Mouse (Mus musculus): Measurements from ENCODE around the gene Zfp606. TPM values are rescaled to one million over a fixed set of nuclear protein-coding genes. Genes with fewer than 3 reads are reported as not detected.

The Zfp606 gene
- polyA plus RNA-seq (2014; fragmentation: Nextera tagmentation; extraction: Ambion mirVana): 50.1 and 51.1 TPM in 2 replicates

DNA sequence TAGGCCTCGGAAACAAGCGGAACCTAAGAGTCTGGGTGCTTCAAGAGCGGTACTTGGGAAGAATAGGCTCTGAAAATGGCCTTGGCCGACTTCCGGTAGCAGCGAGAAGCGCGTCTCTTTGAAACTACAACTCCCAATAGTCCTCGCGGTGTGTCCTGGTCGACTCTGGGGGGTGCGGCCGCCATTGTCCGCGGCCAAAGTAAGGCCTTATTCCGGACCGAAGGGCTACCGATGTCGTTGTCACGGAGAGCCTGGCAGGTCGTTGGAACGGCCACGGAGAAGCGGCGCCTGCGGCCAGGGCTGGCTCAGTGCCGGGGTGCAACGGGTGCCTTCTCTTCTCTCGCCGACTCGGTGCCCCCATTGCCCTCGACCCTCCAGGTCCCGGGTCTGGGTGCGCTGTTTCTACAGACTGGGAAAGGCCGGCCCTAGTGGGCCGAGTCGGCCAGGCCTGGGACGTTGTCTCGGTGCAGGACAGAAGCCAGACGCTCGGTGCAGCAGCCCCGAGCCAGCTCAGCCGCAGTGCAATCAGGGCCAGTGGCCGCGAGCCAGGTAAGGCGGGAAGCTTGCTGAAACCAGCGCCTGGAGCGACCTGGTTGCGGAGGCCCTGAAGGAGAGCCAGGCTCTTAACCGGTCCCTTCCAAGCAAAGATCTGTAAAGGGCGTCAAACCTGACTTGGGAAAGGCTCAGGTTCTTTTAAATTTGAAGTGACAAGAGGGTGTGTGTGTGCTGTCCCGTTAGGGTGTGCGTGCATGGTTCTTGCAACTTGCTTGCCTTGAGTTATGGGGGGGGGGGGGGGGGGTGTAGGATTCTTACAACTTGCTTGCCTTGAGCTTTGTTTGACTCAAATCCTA is at the start of gene Zfp606:
Zfp606 (plus strand) TSS at position 136 of the 851 bp plus-strand sequence.
- DNase-seq (ENCODE audit: low spot score) (peak; percentile 89), ATAC-seq (ENCODE audit: low FRiP score) (peak; percentile 98)
- Histone ChIP-seq H3K36me3 (ENCODE audit: control insufficient read depth, insufficient read depth, low read length) (peaks cover 25% of the 10 kb centered on the region), H3K27me3 (ENCODE audit: control insufficient read depth, insufficient read depth, low read length) (no peaks in the 10 kb centered on the region), H3K4me1 (replicated peaks; ENCODE audit: control insufficient read depth, insufficient read depth, low read length) (no peaks in the 10 kb centered on the region), H3K27ac (ENCODE audit: low read depth, low read length) (peak within 1 kb of the TSS; percentile 83), H3K9me3 (ENCODE audit: control insufficient read depth, low read length) (peaks cover 11% of the 10 kb centered on the region; the same call in 1 of the 2 replicates), H3K9ac (ENCODE audit: low read depth, low read length) (peak within 1 kb of the TSS; percentile 99), H3K4me2 (replicated peaks; ENCODE audit: low read depth, low read length) (peak within 1 kb of the TSS; percentile 44), H3K4me3 (ENCODE audit: low read depth, low read length) (peak within 1 kb of the TSS; percentile 95)
- under 1% methylated on average over 53 of the region's 53 CpGs for WGBS

DNA sequence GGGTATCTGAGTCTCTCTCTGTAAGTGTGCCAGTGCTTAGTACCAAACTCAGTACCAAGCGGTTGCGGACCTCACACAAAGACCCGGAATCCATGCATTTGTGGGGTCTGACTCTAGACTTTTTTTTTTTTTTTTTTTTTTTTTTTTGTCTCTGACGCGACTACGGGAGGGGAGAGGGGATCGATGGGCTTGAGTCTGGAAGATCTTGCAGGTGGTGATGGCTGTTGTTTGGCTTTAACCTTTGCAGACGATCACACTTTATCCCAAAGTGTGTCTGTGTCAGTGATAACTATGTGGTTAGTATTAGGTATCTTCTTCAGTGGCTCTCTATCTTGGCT is 885 bp downstream of the Zfp606 start:
- no peaks in the 10 kb centered on the region for H3K27me3 ChIP-seq (ENCODE audit: control insufficient read depth, insufficient read depth, low read length)
- DNase-seq (ENCODE audit: low spot score): no peak
- H3K36me3 ChIP-seq (ENCODE audit: control insufficient read depth, insufficient read depth, low read length): peaks cover 31% of the 10 kb centered on the region
- H3K4me1 ChIP-seq (replicated peaks; ENCODE audit: control insufficient read depth, insufficient read depth, low read length): no peaks in the 10 kb centered on the region
- H3K9ac ChIP-seq (ENCODE audit: low read depth, low read length): peak overlapping the region; percentile 99
- H3K4me3 ChIP-seq (ENCODE audit: low read depth, low read length): peak overlapping the region; percentile 95
- H3K4me2 ChIP-seq (replicated peaks; ENCODE audit: low read depth, low read length): peak overlapping the region; percentile 44
- 0 out of 2 replicates have a peak, but pooled peaks have one; percentile 1 for ATAC-seq (ENCODE audit: low FRiP score)
- H3K9me3 ChIP-seq (ENCODE audit: control insufficient read depth, low read length): peaks cover 13% of the 10 kb centered on the region; the same call in 1 of the 2 replicates
- no peak overlapping the region for H3K27ac ChIP-seq (ENCODE audit: low read depth, low read length)
- WGBS: 2% methylated on average over 7 of the region's 8 CpGs

DNA sequence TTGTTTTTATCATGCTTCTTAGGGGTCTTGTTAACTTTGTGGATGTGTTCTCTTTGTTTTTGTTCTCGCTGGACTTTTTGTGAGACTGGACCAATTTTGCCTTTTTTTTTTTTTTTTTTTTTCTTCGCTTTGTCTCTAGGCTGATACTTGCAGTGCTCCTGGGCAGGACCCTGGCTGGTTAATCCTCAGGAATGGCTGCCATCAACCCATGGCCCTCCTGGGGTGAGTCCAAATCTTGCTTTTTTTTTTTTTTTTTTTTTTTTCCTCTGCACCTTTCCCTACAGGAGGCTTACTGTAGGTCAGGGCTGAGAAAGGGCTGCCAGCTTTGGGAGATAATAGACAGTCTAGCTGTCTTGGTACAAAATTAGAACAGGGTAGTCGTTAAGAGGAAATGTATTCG is 1.4 kb downstream of the Zfp606 start:
- Histone ChIP-seq H3K9me3 (ENCODE audit: control insufficient read depth, low read length) (peaks cover 17% of the 10 kb centered on the region; the same call in 1 of the 2 replicates), H3K27ac (ENCODE audit: low read depth, low read length) (no peak overlapping the region), H3K36me3 (ENCODE audit: control insufficient read depth, insufficient read depth, low read length) (peaks cover 37% of the 10 kb centered on the region), H3K4me3 (ENCODE audit: low read depth, low read length) (peak overlapping the region; percentile 95), H3K4me1 (replicated peaks; ENCODE audit: control insufficient read depth, insufficient read depth, low read length) (no peaks in the 10 kb centered on the region), H3K4me2 (replicated peaks; ENCODE audit: low read depth, low read length) (peak overlapping the region; percentile 44), H3K9ac (ENCODE audit: low read depth, low read length) (peak overlapping the region; percentile 99), H3K27me3 (ENCODE audit: control insufficient read depth, insufficient read depth, low read length) (no peaks in the 10 kb centered on the region)
- WGBS: 74% methylated on average over 4 of the region's 4 CpGs
- ATAC-seq (ENCODE audit: low FRiP score): no peak
- DNase-seq (ENCODE audit: low spot score): no peak

DNA sequence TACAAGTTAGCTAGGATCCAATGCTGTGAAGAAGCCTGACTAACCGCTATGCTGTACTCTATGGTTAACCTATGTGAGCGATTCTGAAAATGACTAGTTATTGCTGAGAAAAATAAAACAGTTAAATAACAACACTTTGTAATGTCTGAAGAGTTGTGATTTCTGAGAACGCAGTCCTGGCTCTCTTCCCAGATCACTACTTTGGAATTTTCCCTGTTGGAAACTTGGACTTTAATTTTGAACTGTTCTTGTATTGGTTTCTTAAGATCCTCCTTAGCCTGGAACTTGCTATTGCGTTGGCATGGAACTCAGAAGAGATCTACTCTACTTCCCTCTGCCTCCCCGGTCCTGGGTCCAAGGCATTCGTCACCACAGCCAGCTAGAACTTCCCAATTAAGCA is 5.7 kb downstream of the Zfp606 start:
- no peak for ATAC-seq (ENCODE audit: low FRiP score)
- Histone ChIP-seq H3K9me3 (ENCODE audit: control insufficient read depth, low read length) (peaks cover 37% of the 10 kb centered on the region), H3K4me2 (replicated peaks; ENCODE audit: low read depth, low read length) (no peak overlapping the region)

DNA sequence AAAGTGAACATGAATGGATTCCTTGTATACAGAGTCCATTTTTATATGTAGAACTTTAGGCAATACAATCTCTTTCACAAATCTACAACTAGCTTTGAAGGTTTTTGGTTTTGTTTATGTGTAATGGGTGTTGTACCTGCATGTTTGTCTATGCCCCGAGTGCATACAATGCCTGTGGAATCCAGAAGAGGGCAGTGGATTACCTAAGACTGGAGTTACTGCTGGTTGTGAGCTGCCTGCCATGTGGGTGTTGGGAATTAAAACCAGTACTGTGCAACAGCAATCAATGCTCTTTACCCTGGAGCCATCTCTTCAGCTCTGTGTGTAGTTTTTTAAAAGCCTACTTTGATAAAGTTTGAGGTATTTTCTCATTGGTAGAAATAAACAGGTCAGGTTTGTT is 7.9 kb downstream of the Zfp606 start:
- H3K4me2 ChIP-seq (replicated peaks; ENCODE audit: low read depth, low read length): no peak overlapping the region
- no peak for ATAC-seq (ENCODE audit: low FRiP score)
- no peak overlapping the region for H3K4me3 ChIP-seq (ENCODE audit: low read depth, low read length)
- peaks cover 43% of the 10 kb centered on the region for H3K9me3 ChIP-seq (ENCODE audit: control insufficient read depth, low read length)
- H3K4me1 ChIP-seq (replicated peaks; ENCODE audit: control insufficient read depth, insufficient read depth, low read length): no peaks in the 10 kb centered on the region
- WGBS: 97% methylated on average over 1 of the region's 1 CpGs
- no peak overlapping the region for H3K9ac ChIP-seq (ENCODE audit: low read depth, low read length)
- DNase-seq (ENCODE audit: low spot score): no peak
- H3K27me3 ChIP-seq (ENCODE audit: control insufficient read depth, insufficient read depth, low read length): no peaks in the 10 kb centered on the region
- H3K36me3 ChIP-seq (ENCODE audit: control insufficient read depth, insufficient read depth, low read length): peaks cover 89% of the 10 kb centered on the region
- no peak overlapping the region for H3K27ac ChIP-seq (ENCODE audit: low read depth, low read length)

More for the DNA sequence above, 5.7 kb downstream of the Zfp606 start:
- H3K27me3 ChIP-seq (ENCODE audit: control insufficient read depth, insufficient read depth, low read length): no peaks in the 10 kb centered on the region
- no peaks in the 10 kb centered on the region for H3K4me1 ChIP-seq (replicated peaks; ENCODE audit: control insufficient read depth, insufficient read depth, low read length)
- no peak overlapping the region for H3K9ac ChIP-seq (ENCODE audit: low read depth, low read length)
- 96% methylated on average over 6 of the region's 6 CpGs for WGBS
- no peak for DNase-seq (ENCODE audit: low spot score)
- H3K27ac ChIP-seq (ENCODE audit: low read depth, low read length): no peak overlapping the region
- H3K36me3 ChIP-seq (ENCODE audit: control insufficient read depth, insufficient read depth, low read length): peaks cover 77% of the 10 kb centered on the region
- no peak overlapping the region for H3K4me3 ChIP-seq (ENCODE audit: low read depth, low read length)

DNA sequence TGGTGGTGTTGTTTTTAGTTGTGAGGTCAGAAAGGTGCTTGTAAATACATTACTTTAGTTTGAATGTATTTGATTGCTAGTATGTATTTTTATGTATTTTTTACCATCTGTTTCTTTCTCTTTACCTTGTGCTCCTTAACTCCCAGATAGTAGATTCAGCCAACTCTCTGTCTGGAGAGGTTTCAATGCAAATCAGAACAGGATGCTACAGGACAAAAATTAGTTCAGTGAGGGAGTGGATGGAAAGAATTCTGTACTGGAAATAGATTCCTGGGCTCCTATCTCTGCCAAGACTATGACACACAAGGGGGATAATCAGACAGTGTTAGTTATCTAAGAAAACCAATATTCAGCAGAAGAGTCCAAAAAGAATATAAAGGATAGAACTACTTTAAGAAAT is 8.6 kb downstream of the Zfp606 start:
- no peak overlapping the region for H3K27ac ChIP-seq (ENCODE audit: low read depth, low read length)
- peaks cover 88% of the 10 kb centered on the region for H3K36me3 ChIP-seq (ENCODE audit: control insufficient read depth, insufficient read depth, low read length)
- H3K4me2 ChIP-seq (replicated peaks; ENCODE audit: low read depth, low read length): no peak overlapping the region
- no peak overlapping the region for H3K9ac ChIP-seq (ENCODE audit: low read depth, low read length)
- no peak overlapping the region for H3K4me3 ChIP-seq (ENCODE audit: low read depth, low read length)
- H3K4me1 ChIP-seq (replicated peaks; ENCODE audit: control insufficient read depth, insufficient read depth, low read length): no peaks in the 10 kb centered on the region
- no peak for DNase-seq (ENCODE audit: low spot score)
- no peaks in the 10 kb centered on the region for H3K27me3 ChIP-seq (ENCODE audit: control insufficient read depth, insufficient read depth, low read length)
- no peak for ATAC-seq (ENCODE audit: low FRiP score)
- H3K9me3 ChIP-seq (ENCODE audit: control insufficient read depth, low read length): peaks cover 44% of the 10 kb centered on the region

DNA sequence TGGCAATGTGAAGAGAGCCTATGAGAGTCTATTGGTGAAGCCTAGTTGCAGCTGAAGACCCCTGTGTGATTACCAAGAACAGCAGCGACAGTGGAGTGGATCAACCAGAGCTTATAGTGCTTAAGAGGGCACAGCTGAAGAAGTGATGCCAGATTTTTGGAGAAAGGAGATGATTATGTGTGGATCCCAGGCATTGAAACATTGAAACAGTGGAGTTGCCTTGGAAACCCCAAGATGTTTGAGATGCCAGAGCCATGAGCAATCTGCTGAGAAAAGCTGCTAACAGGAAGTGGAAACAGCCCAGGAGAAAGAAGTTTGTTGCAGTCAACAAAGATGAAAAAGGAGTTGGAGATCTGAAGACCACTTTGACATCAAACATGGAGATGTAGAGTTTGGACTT is 32.8 kb downstream of the Zfp606 start:
- Histone ChIP-seq H3K4me3 (ENCODE audit: low read depth, low read length) (no peak overlapping the region), H3K27ac (ENCODE audit: low read depth, low read length) (no peak overlapping the region), H3K9ac (ENCODE audit: low read depth, low read length) (no peak overlapping the region), H3K4me2 (replicated peaks; ENCODE audit: low read depth, low read length) (no peak overlapping the region), H3K9me3 (ENCODE audit: control insufficient read depth, low read length) (no peaks in the 10 kb centered on the region), H3K27me3 (ENCODE audit: control insufficient read depth, insufficient read depth, low read length) (no peaks in the 10 kb centered on the region), H3K4me1 (replicated peaks; ENCODE audit: control insufficient read depth, insufficient read depth, low read length) (no peaks in the 10 kb centered on the region), H3K36me3 (ENCODE audit: control insufficient read depth, insufficient read depth, low read length) (no peaks in the 10 kb centered on the region)
- ATAC-seq (ENCODE audit: low FRiP score) (no peak), DNase-seq (ENCODE audit: low spot score) (no peak)
- 59% methylated on average over 1 of the region's 1 CpGs for WGBS

DNA sequence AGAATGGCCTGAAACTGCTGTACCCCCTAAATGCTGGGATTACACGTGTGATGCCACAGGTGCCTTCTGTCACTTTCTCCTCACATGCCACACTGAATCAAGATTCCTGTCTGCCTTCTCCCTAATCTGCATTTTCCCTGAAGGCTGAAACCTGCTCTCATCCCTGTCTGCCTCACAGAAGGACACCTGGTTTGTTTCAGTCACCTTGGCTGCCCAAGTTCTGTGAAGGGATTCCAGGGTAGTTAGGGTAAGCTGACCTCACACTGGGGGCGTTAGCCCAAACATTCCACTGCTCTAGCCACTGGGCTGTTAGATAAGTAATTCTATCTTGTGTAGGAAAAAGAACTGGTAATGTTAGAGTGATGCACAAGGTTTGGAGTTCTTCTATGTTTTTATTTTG is 34.1 kb downstream of the Zfp606 start, which contains the start of gene 2900092C05Rik:
2900092C05Rik (plus strand) TSS at position 301 of the 400 bp plus-strand sequence.
- Histone ChIP-seq H3K4me2 (replicated peaks; ENCODE audit: low read depth, low read length) (no peak within 1 kb of the TSS), H3K27me3 (ENCODE audit: control insufficient read depth, insufficient read depth, low read length) (no peaks in the 10 kb centered on the region), H3K9me3 (ENCODE audit: control insufficient read depth, low read length) (no peaks in the 10 kb centered on the region; the same call in 1 of the 2 replicates), H3K4me1 (replicated peaks; ENCODE audit: control insufficient read depth, insufficient read depth, low read length) (no peaks in the 10 kb centered on the region), H3K36me3 (ENCODE audit: control insufficient read depth, insufficient read depth, low read length) (no peaks in the 10 kb centered on the region), H3K4me3 (ENCODE audit: low read depth, low read length) (no peak within 1 kb of the TSS), H3K27ac (ENCODE audit: low read depth, low read length) (no peak within 1 kb of the TSS), H3K9ac (ENCODE audit: low read depth, low read length) (no peak within 1 kb of the TSS)
- ATAC-seq (ENCODE audit: low FRiP score): no peak
- WGBS: 66% methylated on average over 2 of the region's 2 CpGs
- no peak for DNase-seq (ENCODE audit: low spot score)
